Mouse (Mus musculus): ENCODE measurements around the gene Aim2. TPM values are rescaled to one million over a fixed set of nuclear protein-coding genes. Genes with fewer than 3 reads are reported as not detected.

Aim2 gene
- polyA plus RNA-seq, 2 experiments from 2014 or later: 40.0 to 50.8 TPM

DNA sequence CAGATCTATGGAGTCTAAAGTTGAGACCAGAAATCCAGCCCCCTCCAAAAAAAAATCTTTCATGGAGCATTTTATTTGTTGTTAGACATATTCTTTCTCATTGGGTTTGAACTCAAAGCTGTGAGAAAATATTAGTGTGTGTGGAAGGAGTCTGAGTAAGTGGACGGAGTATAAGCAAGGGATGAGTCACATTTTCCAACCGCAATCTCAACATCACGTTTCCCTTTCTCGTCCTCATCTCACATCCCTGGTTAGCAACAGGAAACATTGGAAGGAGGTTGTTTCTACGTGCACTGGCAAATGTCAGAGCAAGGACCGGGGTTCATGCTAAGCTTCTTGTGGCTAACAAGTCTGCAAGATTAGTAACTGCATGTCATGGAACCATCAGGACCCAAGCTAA lies 41.1 kb downstream of the Aim2 start:
- ATAC-seq: peak; percentile 49

DNA sequence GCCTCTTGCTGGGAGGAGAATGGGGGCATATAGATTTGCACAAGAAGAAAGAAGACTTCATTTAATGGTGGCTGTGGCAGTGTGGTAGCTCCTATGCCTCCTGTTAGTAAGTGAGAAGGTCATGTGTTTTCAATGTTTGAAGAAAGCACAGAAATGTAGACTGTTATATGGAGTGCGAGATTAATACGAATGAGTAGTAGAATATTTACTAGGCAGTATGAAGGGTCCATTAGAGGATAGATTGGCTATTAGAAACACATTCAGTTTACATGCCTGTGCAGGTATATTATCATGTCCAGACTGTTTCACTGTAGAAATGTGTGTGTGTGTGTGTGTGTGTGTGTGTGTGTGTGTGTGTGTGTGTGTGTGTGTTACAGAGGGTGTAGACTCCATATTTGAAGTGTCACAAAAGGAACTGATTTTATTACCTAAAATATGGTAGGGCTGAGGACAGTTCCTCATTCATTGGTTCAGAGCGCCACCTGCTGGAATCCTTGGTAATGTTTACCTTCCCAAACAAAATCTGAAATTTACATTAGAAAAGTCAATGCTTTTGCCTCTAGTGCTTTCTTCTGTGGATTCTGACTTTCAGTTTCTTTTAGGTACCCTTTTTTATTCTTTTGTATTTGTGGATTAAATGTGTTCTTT lies 47.8 kb downstream of the Aim2 start:
- peak; percentile 87 for ATAC-seq

DNA sequence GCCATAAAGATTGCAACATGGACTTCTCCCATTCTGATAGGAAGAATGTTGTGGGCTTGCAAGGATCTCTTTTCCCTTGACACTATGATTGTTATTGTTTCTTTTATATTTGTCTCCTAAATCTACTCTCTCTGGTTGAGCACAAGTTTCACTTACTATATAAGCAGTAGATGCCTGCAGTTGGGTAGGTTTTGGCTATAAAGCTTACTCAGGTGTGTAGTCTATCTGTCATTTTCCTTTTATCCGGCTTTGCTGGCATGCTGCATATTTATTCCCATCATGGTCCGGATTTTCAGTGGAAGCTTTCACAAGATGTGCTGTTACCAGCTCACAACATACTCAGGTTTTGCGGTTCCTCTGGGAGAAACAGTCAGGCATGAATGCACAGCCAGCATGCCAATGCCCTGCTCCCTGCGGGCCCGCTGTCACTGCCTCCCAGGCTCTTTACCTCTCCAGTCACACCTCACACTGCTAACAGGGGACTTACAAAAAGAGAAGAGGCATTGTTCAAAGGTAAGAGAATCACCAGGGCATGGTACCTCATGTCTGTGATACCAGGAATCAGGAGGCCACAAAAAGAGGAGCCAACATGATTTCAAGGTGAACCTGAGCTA lies 54.1 kb downstream of the Aim2 start:
- ATAC-seq: no peak

GRCm38 (mm10) chr1:173409066-173409465 lies 58.4 kb downstream of the Aim2 start:
- peak; percentile 69 for ATAC-seq

DNA sequence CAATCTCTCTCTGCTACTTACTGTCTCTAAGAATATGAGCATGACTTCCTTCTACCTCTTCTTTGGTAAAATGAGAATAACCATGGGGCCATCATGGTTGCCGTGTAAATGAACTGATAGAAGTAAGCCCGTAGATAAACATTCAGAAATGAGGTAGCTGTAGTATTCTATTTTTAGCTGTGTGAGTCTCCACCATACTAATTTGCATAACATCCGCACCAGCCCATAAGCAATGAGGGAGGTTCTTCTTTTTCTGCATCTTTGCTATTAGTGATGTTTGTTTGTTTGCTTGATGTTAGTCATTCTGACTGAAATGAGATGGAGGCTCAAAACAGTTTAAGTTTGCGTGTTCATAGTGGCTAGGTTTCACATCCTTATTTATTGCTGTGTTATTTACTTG lies 61.2 kb downstream of the Aim2 start:
- peak; percentile 84 for ATAC-seq

DNA sequence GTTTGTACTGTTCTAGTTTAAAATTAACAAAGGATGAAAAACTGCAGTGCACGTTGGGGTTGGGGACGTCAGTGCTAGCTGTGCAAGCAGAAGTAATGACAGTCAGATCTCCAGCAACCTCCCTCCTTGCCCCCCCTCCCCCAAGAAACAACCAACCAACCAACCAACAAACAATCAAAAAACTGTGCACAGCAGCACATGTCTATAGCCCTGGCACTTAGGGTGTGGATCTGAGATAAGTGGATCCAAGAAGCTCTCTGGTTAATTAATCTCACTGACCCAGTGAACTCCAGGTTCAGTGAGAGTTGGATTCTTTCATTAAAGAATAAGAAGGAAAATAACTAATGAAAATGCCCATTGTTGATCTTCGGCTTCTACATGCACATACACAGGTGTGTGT lies 64.0 kb downstream of the Aim2 start:
- no peak for ATAC-seq

- ATAC-seq: no peak
Measured at GRCm38 (mm10) chr1:173418516-173418915, 67.8 kb downstream of the Aim2 start.

DNA sequence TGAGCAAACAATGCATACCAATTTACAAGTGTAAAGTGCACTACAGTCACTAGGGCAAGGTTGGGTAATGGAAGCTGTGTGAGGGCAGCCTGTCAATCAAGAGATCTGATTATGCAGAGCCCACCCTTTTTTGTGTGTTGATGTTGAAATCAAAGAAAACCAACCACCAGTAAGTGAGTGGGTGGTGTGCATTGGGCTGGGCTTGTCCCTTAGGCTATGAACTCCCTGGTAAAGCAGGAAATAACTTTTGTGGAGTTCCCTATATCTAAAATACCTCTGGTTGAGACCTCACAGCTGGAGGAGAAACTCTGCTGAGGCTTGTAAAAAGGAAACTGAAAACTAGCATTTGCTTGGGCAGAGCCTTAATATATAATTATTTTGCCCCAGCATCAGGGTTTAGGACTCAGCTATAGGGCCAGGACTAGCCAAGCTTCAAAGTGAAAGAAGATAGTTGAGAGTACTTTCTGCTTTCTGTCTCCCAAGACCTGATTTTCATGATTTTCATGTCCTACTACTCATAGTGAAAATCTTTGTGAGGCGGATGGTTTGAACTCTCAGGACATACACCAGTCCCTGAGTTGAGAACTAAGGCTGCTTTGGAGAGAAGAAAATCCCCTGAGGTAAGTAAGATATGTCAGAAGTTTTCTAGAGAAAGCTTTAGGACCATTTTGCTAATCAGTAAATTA lies 68.4 kb downstream of the Aim2 start:
- peak; percentile 54 for ATAC-seq

DNA sequence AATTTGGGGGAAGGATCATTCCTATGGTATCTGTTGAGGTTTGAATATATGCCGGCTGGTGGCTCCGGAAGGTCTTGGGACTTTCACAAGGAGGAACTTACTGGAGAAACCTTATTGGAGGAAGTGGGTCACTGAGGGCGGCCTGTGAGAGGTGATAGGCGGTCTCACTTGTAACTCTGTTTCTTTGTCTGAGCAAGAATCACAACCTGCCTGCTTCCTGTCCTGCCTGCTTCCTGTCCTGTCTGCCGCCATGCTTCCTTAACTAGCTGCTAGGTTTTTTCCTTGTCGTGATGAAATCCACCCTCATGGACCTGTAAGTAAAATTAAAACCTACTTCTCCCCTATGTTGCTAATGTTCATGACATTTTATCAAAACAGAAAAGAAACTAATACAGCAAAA lies 69.7 kb downstream of the Aim2 start:
- ATAC-seq: peak; percentile 97

DNA sequence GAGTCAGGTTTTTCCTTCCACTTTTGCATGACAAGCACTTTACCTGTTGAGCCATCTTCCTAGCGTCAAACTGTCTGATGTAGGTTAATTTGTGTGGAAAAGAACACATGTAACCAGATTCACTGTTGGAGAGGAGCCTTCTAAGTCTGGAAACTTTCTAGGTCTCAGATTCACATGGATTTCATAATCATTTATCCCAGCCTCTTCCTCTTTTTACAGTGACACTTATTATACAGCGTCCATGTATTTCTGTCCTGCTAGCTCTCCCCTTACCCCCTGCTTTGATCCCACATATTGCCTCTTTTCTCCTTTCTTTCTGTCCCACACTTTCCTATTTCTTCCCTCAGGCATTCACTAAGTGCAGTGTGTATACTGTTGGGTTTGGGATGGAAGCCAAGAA lies 75.7 kb downstream of the Aim2 start:
- ATAC-seq: no peak

- ATAC-seq: no peak
Measured at GRCm38 (mm10) chr1:173427385-173427784, 76.7 kb downstream of the Aim2 start.

DNA sequence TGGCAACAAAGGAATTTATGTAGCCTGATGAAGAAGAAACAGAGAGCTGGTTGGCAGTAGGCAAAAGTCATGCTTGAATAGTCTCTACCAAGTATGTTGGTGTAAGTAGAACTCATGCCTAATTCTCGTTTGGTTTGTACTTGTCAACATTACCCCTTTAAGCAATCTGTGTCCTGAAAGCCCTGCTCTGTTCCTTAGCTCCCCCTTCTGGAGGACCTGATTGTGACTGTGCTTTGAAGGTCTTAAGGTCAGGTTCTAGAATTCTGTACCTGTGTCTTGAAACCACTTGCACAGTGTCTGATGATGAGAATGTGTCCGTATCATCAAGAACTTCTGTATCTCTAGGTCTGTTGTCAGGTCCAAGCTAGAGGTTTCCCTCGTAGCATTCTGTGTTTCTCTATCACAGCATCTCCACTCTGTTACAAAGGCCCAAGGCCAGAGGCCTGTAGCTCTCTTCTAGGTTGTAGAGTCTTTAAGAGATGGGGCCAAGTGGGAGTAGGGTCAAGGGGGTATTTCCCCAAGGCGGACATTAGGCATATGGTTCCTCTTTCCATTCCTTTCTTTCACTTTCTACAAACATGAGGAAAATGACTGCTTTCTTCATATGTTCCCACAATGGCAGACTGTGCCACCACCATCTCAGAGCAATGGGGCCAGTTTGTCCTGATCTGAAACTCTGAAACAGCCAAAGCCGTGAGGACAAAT lies 79.5 kb downstream of the Aim2 start:
- ATAC-seq: no peak

DNA sequence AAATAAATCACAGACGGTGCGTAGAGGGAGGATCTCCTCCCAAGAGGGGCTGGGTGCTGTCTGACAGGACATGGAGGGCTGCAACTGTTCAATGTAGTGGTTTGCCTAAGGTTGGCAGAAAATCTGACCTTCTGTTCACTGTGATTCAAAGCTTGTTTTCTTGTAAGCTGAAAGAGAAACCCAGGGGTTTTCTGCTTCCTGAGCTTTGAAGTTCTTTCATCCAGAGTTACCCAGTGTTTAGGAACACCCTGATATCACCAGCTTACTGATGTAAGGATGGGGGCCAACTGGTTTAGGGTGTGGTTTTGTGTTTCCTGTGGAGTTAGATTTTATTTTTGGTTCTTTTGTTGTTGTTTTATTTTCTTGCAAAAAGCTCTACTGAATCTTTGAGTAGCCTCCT lies 81.7 kb downstream of the Aim2 start:
- peak; percentile 81 for ATAC-seq

DNA sequence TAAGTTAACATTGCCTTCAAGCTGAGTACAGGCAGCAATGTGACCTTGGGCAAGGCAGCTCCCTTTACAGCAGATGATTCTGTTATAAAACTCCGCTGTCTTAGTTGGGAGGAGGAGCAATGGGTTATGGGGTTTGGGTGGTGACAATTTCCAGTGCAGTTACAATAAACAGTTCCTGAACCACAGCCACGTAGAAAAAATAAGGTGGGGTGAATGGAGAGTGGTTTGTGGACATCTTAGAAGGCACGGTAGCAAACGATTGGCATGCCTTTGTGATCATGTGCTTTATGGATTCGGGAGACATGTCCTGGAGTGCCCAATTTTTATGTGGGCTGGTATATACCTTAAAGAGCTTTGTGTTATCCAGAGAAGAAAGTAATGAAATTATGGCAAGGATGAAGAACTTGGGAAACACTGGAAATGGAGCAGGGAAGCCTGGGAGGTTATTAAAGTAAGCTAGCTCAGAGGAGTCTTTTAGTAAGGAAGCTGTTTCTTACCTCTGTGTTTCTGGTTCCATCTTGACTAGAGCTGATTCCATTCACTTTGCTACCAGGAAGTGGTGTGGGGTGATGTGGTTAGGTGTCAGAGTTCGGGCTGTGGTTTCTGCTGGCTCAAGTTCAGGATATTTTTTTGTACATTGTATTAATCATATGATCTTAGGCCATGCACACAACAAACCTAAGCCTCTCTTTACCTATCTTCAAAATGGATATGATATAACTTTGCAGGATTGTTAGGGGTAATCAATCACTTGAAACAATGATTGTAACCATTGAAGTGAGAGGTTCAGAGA lies 86.7 kb downstream of the Aim2 start:
- ATAC-seq: peak; percentile 67

GRCm38 (mm10) chr1:173440681-173441080 lies 90.0 kb downstream of the Aim2 start:
- peak; percentile 39 for ATAC-seq

GRCm38 (mm10) chr1:173441210-173441609 lies 90.5 kb downstream of the Aim2 start:
- peak; percentile 47 for ATAC-seq

GRCm38 (mm10) chr1:173443061-173443460 lies 92.4 kb downstream of the Aim2 start:
- no peak for ATAC-seq

- ATAC-seq: no peak
Measured at GRCm38 (mm10) chr1:173447067-173447466, 96.4 kb downstream of the Aim2 start.

GRCm38 (mm10) chr1:173450621-173451020 lies 99.9 kb downstream of the Aim2 start:
- ATAC-seq: no peak

DNA sequence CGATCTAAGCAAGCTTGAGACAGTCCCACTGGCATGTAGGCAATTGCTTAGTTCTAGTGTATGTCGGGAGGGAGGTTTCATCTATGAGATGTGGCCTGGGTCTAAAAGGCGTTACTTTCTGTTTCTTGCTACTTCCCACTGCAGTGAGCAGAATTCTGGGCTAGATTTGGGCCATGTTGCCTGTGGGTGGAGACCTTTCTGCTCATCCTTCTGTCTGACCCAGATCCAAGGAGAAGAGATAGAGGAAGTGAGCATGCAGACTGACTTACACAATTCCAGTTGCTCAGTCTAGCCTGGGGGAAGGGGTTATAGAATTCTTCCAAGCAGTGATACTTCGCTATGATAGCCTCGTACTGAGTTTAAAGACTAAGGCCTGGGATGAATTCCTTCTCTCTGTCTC lies 101.0 kb downstream of the Aim2 start:
- ATAC-seq: no peak

DNA sequence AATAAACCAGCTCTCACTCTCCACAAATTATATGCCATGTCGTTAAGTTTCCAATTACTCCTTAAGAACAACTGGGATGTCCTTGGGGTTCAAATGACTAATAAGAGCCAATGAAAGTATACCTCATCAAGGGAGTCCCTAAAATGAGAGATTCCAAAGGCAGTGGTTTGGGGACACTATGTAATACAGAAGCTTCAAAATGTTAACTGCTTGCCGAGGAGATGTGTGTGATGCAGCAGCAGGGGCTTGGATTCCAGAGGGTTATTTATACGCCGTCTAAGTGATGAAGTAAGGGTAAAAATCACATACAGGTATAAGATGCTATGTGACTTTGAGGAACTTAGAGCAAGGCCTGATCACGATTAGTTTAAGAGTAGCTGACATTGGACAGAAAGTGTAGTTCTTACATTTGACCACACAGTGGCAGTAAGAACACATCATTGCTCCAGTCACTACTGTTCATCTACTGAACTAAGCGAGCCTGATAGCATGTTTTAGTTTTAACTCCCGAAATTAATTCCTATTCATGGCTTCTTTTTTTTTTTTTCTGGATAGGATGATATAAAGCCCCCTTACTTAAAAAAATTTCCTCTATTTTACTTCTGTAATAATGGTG lies 105.6 kb downstream of the Aim2 start:
- ATAC-seq: peak; percentile 92

DNA sequence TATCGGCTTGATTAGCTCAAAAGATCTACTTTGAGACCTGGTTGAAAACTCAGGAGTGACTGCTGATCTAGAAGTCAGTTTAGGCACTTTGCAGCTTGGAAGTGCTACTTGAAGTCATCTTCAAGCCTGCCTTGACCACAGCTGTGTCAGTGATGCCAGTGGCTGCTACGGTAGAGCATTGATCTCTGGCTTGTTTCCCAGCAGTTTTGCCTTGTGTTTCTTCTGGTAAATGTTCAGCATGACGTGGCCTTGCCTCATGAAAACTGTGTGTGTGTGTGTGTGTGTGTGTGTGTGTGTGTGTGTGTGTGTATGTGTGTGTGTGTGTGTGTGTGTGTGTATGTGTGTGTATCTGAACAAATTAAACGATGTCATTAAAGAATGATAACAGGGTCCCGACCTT lies 106.1 kb downstream of the Aim2 start:
- peak; percentile 4 for ATAC-seq
